Mouse (Mus musculus): ENCODE measurements around the gene Dhx29.

- TF ChIP-seq POLR2A (IDR thresholded peaks at IDR 0.05; ENCODE audit: insufficient read depth, low read length) (no peak), CTCF (IDR thresholded peaks at IDR 0.05; ENCODE audit: low read depth, low read length) (no peak), EP300 (IDR thresholded peaks at IDR 0.05; ENCODE audit: insufficient read depth, low read depth, low read length) (no peak)
Observed at GRCm38 (mm10) chr13:112954067-112954466, 26.8 kb downstream of the Dhx29 start.
